Mouse (Mus musculus): ENCODE data around the gene Fbxo34. TPM values are rescaled to one million over a fixed set of nuclear protein-coding genes. Genes with fewer than 3 reads are reported as not detected.
"Not testable (repeated sequence)": the region's sequence is repeated elsewhere in the genome, so short reads cannot be mapped to it uniquely, and the experiment has no call there.

The Fbxo34 gene
- polyA plus RNA-seq, 1 experiment from 2014 or later: 23.0 TPM

DNA sequence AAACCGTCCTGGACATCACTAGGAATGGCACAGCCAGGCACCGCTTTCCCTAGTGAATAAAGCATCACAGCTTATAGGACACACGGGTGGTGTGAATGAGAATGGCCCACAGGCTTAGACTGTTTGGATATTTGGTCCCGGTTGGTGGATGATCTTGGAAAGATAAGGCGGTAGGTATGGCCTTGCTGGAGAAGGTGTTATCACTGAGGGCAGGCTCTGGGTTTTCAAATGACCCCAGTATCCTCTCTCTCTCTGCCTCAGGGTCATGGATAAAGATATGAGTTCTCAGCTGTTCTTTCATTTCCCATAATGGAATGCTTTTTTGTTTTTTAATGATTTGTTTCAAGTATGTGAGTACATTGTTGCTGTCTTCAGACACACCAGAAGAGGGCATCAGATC lies 105.0 kb downstream of the Fbxo34 start:
- DNase-seq (ENCODE audit: low read depth, low spot score) (no peak), ATAC-seq (no peak)
- POLR2A ChIA-PET: no interaction called here
- no peak for TF ChIP-seq CTCF (IDR thresholded peaks at IDR 0.05)
- in situ Hi-C loops (cut with MboI; ENCODE audit: low pct_unique_long_range_greater_than_20kb): no loop called here
- CTCF ChIA-PET: no interaction called here
- no peaks in the 10 kb centered on the region for H3K27me3 ChIP-seq

- no peak for TF ChIP-seq CTCF (IDR thresholded peaks at IDR 0.05)
- DNase-seq (ENCODE audit: low read depth, low spot score) (no peak), ATAC-seq (no peak)
- ChIA-PET POLR2A (no interaction called here), CTCF (no interaction called here)
- H3K27me3 ChIP-seq: no peaks in the 10 kb centered on the region
- in situ Hi-C loops (cut with MboI; ENCODE audit: low pct_unique_long_range_greater_than_20kb): no loop called here
Observed at GRCm38 (mm10) chr14:47560714-47561113, 110.5 kb downstream of the Fbxo34 start.

DNA sequence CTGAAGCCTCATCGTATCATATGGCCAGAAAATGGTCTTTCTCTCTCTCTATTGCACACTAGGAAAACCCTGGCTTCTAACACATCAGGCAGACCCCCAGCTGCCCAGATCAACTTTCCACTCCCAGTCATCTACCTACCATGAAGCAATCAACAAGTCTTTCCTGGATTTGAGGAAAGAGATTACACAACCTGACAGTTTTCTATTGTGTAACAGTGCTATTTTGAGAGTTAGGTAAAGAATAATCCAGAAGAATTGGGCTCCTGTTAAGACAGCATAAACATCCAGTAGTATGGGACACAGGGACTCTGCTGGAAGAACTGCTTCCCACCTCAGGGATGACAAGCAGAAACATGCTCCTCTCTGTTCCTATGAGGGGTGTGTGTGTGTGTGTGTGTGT lies 112.3 kb downstream of the Fbxo34 start:
- DNase-seq (ENCODE audit: low read depth, low spot score) (no peak), ATAC-seq (no peak)
- H3K27me3 ChIP-seq: no peaks in the 10 kb centered on the region
- TF ChIP-seq CTCF (IDR thresholded peaks at IDR 0.05): no peak
- POLR2A ChIA-PET: no interaction called here
- in situ Hi-C loops (cut with MboI; ENCODE audit: low pct_unique_long_range_greater_than_20kb): no loop called here
- CTCF ChIA-PET: no interaction called here

- CTCF ChIA-PET: no interaction called here
- DNase-seq (ENCODE audit: low read depth, low spot score): no peak
- in situ Hi-C loops (cut with MboI; ENCODE audit: low pct_unique_long_range_greater_than_20kb): no loop called here
- no peaks in the 10 kb centered on the region for H3K27me3 ChIP-seq
- ATAC-seq: no peak
- POLR2A ChIA-PET: no interaction called here
- no peak for TF ChIP-seq CTCF (IDR thresholded peaks at IDR 0.05)
Observed at GRCm38 (mm10) chr14:47563106-47563505, 112.9 kb downstream of the Fbxo34 start.

DNA sequence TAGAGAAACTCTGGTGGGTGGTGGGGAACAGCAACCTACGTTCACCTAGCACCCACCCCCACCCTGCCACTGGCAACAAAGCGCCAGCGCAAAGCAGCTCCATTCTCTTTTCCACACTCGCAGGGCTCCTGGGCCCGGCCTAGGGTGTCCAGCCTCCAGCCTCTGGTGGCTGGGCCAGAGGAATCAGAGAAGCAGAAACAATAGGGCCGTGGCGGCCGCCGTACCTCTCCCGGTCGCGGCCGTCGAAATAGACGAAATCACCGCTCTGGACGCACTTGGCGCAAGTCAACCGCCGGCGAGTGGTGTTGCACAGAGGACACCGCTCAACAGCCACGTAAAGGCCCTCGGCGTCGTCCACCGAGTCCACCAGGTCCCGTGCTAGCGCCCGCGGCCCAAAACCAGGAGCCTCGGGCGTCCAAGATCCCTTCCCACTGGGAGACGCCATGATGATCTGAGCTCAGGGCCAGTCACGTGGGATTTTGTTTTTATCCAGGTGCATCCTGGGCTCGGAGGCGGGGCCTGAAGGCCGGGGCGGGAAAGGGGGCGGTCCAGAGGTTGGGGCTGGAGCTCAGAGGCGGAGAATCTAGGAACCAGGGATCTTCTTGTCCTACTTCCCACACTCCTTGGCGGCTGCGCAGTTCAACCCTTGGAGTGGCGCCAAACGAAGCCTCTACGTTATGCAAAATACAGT lies 117.9 kb downstream of the Fbxo34 start:
- ChIA-PET POLR2A (interaction anchor here (0.6 kb wide), 1 partner anchor 1796 kb away, joined by 3 read pairs; no protein-coding TSS in a partner anchor), CTCF (interaction anchor here (1.2 kb wide), 1 partner anchor 120 kb away, joined by 3 read pairs; no protein-coding TSS in a partner anchor)
- H3K27me3 ChIP-seq: peaks cover 4% of the 10 kb centered on the region
- peak; percentile 95 for ATAC-seq
- TF ChIP-seq CTCF (IDR thresholded peaks at IDR 0.05): no peak
- in situ Hi-C loops (cut with MboI; ENCODE audit: low pct_unique_long_range_greater_than_20kb): no loop called here
- DNase-seq (ENCODE audit: low read depth, low spot score): peak; percentile 73

DNA sequence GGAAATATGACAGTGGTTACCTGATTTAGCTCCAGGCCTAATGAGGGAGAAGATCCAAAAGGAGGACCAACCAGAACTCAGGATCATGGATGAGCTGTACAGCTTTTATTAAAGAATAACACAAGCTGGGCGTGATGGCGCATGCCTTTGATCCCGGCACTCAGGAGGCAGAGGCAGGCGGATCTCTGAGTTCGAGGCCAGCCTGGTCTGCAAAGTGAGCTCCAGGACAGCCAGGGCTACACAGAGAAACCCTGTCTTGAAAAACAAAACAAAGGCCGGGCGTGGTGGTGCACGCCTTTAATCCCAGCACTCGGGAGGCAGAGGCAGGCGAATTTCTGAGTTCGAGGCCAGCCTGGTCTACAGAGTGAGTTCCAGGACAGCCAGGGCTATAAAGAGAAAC lies 120.3 kb downstream of the Fbxo34 start, which contains the start of gene Atg14:
Atg14 (minus strand) TSS at position 101 of the 400 bp plus-strand sequence.
- in situ Hi-C loops (cut with MboI; ENCODE audit: low pct_unique_long_range_greater_than_20kb); CTCF ChIA-PET; H3K27me3 ChIP-seq; POLR2A ChIA-PET; ATAC-seq; DNase-seq (ENCODE audit: low read depth, low spot score): not testable (repeated sequence)

- CTCF ChIA-PET: no interaction called here
- no peak for DNase-seq (ENCODE audit: low read depth, low spot score)
- POLR2A ChIA-PET: no interaction called here
- ATAC-seq: no peak
- in situ Hi-C loops (cut with MboI; ENCODE audit: low pct_unique_long_range_greater_than_20kb): no loop called here
- TF ChIP-seq CTCF (IDR thresholded peaks at IDR 0.05): no peak
- peaks cover 4% of the 10 kb centered on the region for H3K27me3 ChIP-seq
Observed at GRCm38 (mm10) chr14:47572707-47573106, 122.5 kb downstream of the Fbxo34 start.

GRCm38 (mm10) chr14:47574721-47575120 lies 124.5 kb downstream of the Fbxo34 start:
- CTCF ChIA-PET: interaction anchor here (1.2 kb wide), 1 partner anchor 65 kb away, joined by 3 read pairs; no protein-coding TSS in a partner anchor
- in situ Hi-C loops (cut with MboI; ENCODE audit: low pct_unique_long_range_greater_than_20kb): loop anchor here (25.0 kb wide), 1 partner anchor 113 kb away; no protein-coding TSS in a partner anchor
- no peaks in the 10 kb centered on the region for H3K27me3 ChIP-seq
- ATAC-seq (no peak), DNase-seq (ENCODE audit: low read depth, low spot score) (no peak)
- POLR2A ChIA-PET: interaction anchor here (0.6 kb wide), 1 partner anchor 67 kb away, joined by 4 read pairs; no protein-coding TSS in a partner anchor
- no peak for TF ChIP-seq CTCF (IDR thresholded peaks at IDR 0.05)

GRCm38 (mm10) chr14:47576687-47577086 lies 126.5 kb downstream of the Fbxo34 start:
- ChIA-PET CTCF (no interaction called here), POLR2A (no interaction called here)
- no peaks in the 10 kb centered on the region for H3K27me3 ChIP-seq
- no peak for ATAC-seq
- DNase-seq (ENCODE audit: low read depth, low spot score): no peak
- TF ChIP-seq CTCF (IDR thresholded peaks at IDR 0.05): no peak
- in situ Hi-C loops (cut with MboI; ENCODE audit: low pct_unique_long_range_greater_than_20kb): loop anchor here (25.0 kb wide), 1 partner anchor 111 kb away; no protein-coding TSS in a partner anchor

- ChIA-PET POLR2A (no interaction called here), CTCF (no interaction called here)
- no peak for DNase-seq (ENCODE audit: low read depth, low spot score)
- no peaks in the 10 kb centered on the region for H3K27me3 ChIP-seq
- in situ Hi-C loops (cut with MboI; ENCODE audit: low pct_unique_long_range_greater_than_20kb): loop anchor here (25.0 kb wide), 1 partner anchor 109 kb away; no protein-coding TSS in a partner anchor
- no peak for TF ChIP-seq CTCF (IDR thresholded peaks at IDR 0.05)
- ATAC-seq: no peak
Observed at GRCm38 (mm10) chr14:47578086-47578485, 127.9 kb downstream of the Fbxo34 start.

DNA sequence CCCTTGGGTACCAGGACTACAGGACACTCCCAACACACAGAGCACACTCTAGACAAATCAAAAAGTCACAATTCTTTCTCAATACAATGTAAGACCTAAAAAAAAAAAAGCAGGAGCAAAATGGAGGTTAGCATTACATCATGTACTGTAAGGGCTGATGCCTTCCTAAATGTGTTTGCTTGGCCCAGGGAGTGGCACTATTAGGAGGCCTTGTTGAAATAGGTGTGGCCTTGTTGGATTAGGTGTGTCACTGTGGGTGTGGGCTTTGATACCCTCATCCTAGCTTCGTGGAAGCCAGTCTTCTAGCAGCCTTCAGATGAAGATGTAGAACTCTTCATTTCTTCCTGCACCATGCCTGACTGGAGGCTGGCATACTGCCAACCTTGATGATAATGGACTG lies 131.1 kb downstream of the Fbxo34 start:
- no peak for TF ChIP-seq CTCF (IDR thresholded peaks at IDR 0.05)
- CTCF ChIA-PET: no interaction called here
- POLR2A ChIA-PET: interaction anchor here (1.0 kb wide), 1 partner anchor 140 kb away, joined by 3 read pairs; no protein-coding TSS in a partner anchor

More for the DNA sequence above, 131.1 kb downstream of the Fbxo34 start:
- ATAC-seq (no peak), DNase-seq (ENCODE audit: low read depth, low spot score) (no peak)
- in situ Hi-C loops (cut with MboI; ENCODE audit: low pct_unique_long_range_greater_than_20kb): loop anchor here (5.0 to 25.0 kb wide), 2 partner anchors 46 to 106 kb away; no protein-coding TSS in a partner anchor
- no peaks in the 10 kb centered on the region for H3K27me3 ChIP-seq

Other genes starting within 250 kb of the Fbxo34 start
- 10.6 TPM for gene Wdhd1, start 173.6 kb upstream of the Fbxo34 start, polyA plus RNA-seq (2021)
- 14.5 TPM for gene Socs4, start 173.5 kb upstream of the Fbxo34 start, polyA plus RNA-seq (2021)
- gene Mapk1ip1l, start 152.2 kb upstream of the Fbxo34 start, polyA plus RNA-seq (2021): 51.6 TPM
- gene Lgals3, start 82.7 kb upstream of the Fbxo34 start, polyA plus RNA-seq (2021): 453 TPM
- gene Dlgap5, start 32.0 kb upstream of the Fbxo34 start, polyA plus RNA-seq (2021): 38.3 TPM
- gene Atg14, start 120.2 kb downstream of the Fbxo34 start, polyA plus RNA-seq (2021): 11.9 TPM
- 92.3 TPM for gene Ktn1, start 198.0 kb downstream of the Fbxo34 start, polyA plus RNA-seq (2021)